Mouse (Mus musculus) forebrain, embryonic 16.5 days (tissue): Measurements from ENCODE around the gene Slc12a7. TPM values are rescaled to one million over a fixed set of nuclear protein-coding genes. Genes with fewer than 3 reads are reported as not detected.
"Not testable (repeated sequence)": the region's sequence is repeated elsewhere in the genome, so short reads cannot be mapped to it uniquely, and the experiment has no call there.

ENCODE experiments used
- ATAC-seq: fragments of 200-750 bp; cut with Nextera tagmentation; 2 replicates; pipeline ENCODE4 v1.8.0; 2017; ENCODE audit warnings: mild to moderate bottlenecking, moderate library complexity
- H3K27ac ChIP-seq: fragments of 300-500 bp; sonication (generic); 2 replicates; pipeline ENCODE4 v1.5.1; 2014; ENCODE audit warnings: low read length, control low read depth
- H3K27me3 ChIP-seq: fragments of 300-500 bp; sonication (generic); replicated peaks from 2 replicates; pipeline ENCODE4 v1.6.1; 2014; ENCODE audit warnings: low read length; ENCODE audit not compliant: control insufficient read depth, insufficient read depth
- H3K36me3 ChIP-seq: fragments of 300-500 bp; sonication (generic); 2 replicates; pipeline ENCODE4 v1.6.1; 2014; ENCODE audit not compliant: control insufficient read depth, insufficient read depth
- H3K4me1 ChIP-seq: fragments of 300-500 bp; sonication (generic); replicated peaks from 2 replicates; pipeline ENCODE4 v1.6.1; 2014; ENCODE audit warnings: low read length; ENCODE audit not compliant: control insufficient read depth, insufficient read depth
- H3K4me2 ChIP-seq: fragments of 300-500 bp; sonication (generic); 2 replicates; pipeline ENCODE4 v1.6.1; 2014; ENCODE audit warnings: mild to moderate bottlenecking, low read length, control low read depth
- H3K4me3 ChIP-seq: fragments of 300-500 bp; sonication (generic); replicated peaks from 2 replicates; pipeline ENCODE4 v1.5.1; 2014; ENCODE audit warnings: mild to moderate bottlenecking, low read length, control low read depth
- H3K9ac ChIP-seq: fragments of 300-500 bp; sonication (generic); replicated peaks from 2 replicates; pipeline ENCODE4 v1.6.1; 2014; ENCODE audit warnings: low read depth, low read length, control low read depth
- H3K9me3 ChIP-seq: fragments of 300-500 bp; sonication (generic); 2 replicates; pipeline ENCODE4 v1.6.1; 2016; ENCODE audit warnings: low read length; ENCODE audit not compliant: control insufficient read depth
- WGBS: fragments of 180-500 bp; shearing (Covaris S2); extraction: QIAGEN DNeasy Blood & Tissue Kit; methylation state at CpG from one replicate; pipeline ENCODE4 v1.1.7; 2014; 5-methylcytosine and 5-hydroxymethylcytosine counted together
- polyA plus RNA-seq: library from polyadenylated mRNA; unstranded; fragments of >200 nt; fragmentation: Nextera tagmentation; extraction: Ambion mirVana; gene quantifications from 2 replicates; pipeline ENCODE4 v1.2.1, GENCODE M21; 2015

Slc12a7 gene
- polyA plus RNA-seq, 1 experiment from 2014 or later = 13.5 TPM

- H3K9ac ChIP-seq = no peak overlapping the region
- H3K9me3 ChIP-seq = no peaks in the 10 kb centered on the region
- H3K4me3 ChIP-seq = no peak overlapping the region
- no peak for ATAC-seq
- H3K27me3 ChIP-seq = no peaks in the 10 kb centered on the region
- WGBS = 86% methylated on average over 3 of the region's 3 CpGs
- no peaks in the 10 kb centered on the region for H3K4me1 ChIP-seq
- no peak overlapping the region for H3K27ac ChIP-seq
- no peak overlapping the region for H3K4me2 ChIP-seq
- H3K36me3 ChIP-seq = no peaks in the 10 kb centered on the region
Measured at GRCm38 (mm10) chr13:73696529-73696928, 36.4 kb upstream of the Slc12a7 start.

GRCm38 (mm10) chr13:73699714-73700113 is 33.2 kb upstream of the Slc12a7 start:
- no peak overlapping the region for H3K4me2 ChIP-seq
- no peak for ATAC-seq
- no peak overlapping the region for H3K27ac ChIP-seq
- H3K4me1 ChIP-seq = no peaks in the 10 kb centered on the region
- no peak overlapping the region for H3K4me3 ChIP-seq
- H3K36me3 ChIP-seq = no peaks in the 10 kb centered on the region
- 95% methylated on average over 6 of the region's 6 CpGs for WGBS
- no peaks in the 10 kb centered on the region for H3K9me3 ChIP-seq
- no peaks in the 10 kb centered on the region for H3K27me3 ChIP-seq
- H3K9ac ChIP-seq = no peak overlapping the region

GRCm38 (mm10) chr13:73700554-73700953 is 32.3 kb upstream of the Slc12a7 start:
- no peaks in the 10 kb centered on the region for H3K9me3 ChIP-seq

GRCm38 (mm10) chr13:73701161-73701883 is 31.6 kb upstream of the Slc12a7 start:
- no peaks in the 10 kb centered on the region for H3K9me3 ChIP-seq
- ATAC-seq = no peak
- H3K4me1 ChIP-seq = no peaks in the 10 kb centered on the region
- H3K36me3 ChIP-seq = no peaks in the 10 kb centered on the region
- H3K4me2 ChIP-seq = no peak overlapping the region
- H3K27ac ChIP-seq = no peak overlapping the region
- no peak overlapping the region for H3K4me3 ChIP-seq
- 88% methylated on average over 9 of the region's 9 CpGs for WGBS
- no peaks in the 10 kb centered on the region for H3K27me3 ChIP-seq
- no peak overlapping the region for H3K9ac ChIP-seq

More at GRCm38 (mm10) chr13:73700554-73700953, 32.3 kb upstream of the Slc12a7 start:
- 91% methylated on average over 12 of the region's 12 CpGs for WGBS
- no peaks in the 10 kb centered on the region for H3K36me3 ChIP-seq
- H3K4me2 ChIP-seq = no peak overlapping the region
- no peaks in the 10 kb centered on the region for H3K4me1 ChIP-seq
- ATAC-seq = no peak
- no peak overlapping the region for H3K9ac ChIP-seq
- H3K27me3 ChIP-seq = no peaks in the 10 kb centered on the region
- H3K4me3 ChIP-seq = no peak overlapping the region
- no peak overlapping the region for H3K27ac ChIP-seq

GRCm38 (mm10) chr13:73702776-73703175 is 30.1 kb upstream of the Slc12a7 start:
- Histone ChIP-seq H3K9ac (no peak overlapping the region), H3K36me3 (no peaks in the 10 kb centered on the region), H3K9me3 (no peaks in the 10 kb centered on the region), H3K27ac (no peak overlapping the region), H3K4me2 (no peak overlapping the region), H3K4me1 (no peaks in the 10 kb centered on the region), H3K4me3 (no peak overlapping the region), H3K27me3 (no peaks in the 10 kb centered on the region)
- 91% methylated on average over 4 of the region's 4 CpGs for WGBS
- no peak for ATAC-seq

- not testable (repeated sequence) for H3K27ac ChIP-seq, H3K27me3 ChIP-seq, H3K4me3 ChIP-seq, H3K9me3 ChIP-seq, ATAC-seq, H3K4me1 ChIP-seq, H3K36me3 ChIP-seq, H3K9ac ChIP-seq, H3K4me2 ChIP-seq
- 89% methylated on average over 4 of the region's 4 CpGs for WGBS
Measured at GRCm38 (mm10) chr13:73703486-73703885, 29.4 kb upstream of the Slc12a7 start.

GRCm38 (mm10) chr13:73704694-73705325 is 28.1 kb upstream of the Slc12a7 start, which contains the start of gene Slc6a19:
Gene Slc6a19 (minus strand): TSS chr13:73704865.
- Histone ChIP-seq H3K27me3 (no peaks in the 10 kb centered on the region), H3K4me2 (no peak within 1 kb of the TSS), H3K36me3 (no peaks in the 10 kb centered on the region), H3K9ac (no peak within 1 kb of the TSS), H3K4me3 (no peak within 1 kb of the TSS), H3K4me1 (no peaks in the 10 kb centered on the region), H3K27ac (no peak within 1 kb of the TSS), H3K9me3 (no peaks in the 10 kb centered on the region)
- peak; percentile 57; the same call in 1 of the 2 replicates for ATAC-seq
- WGBS = 72% methylated on average over 7 of the region's 7 CpGs

GRCm38 (mm10) chr13:73709491-73709890 is 23.4 kb upstream of the Slc12a7 start:
- no peaks in the 10 kb centered on the region for H3K4me1 ChIP-seq
- WGBS = 83% methylated on average over 6 of the region's 6 CpGs
- no peak overlapping the region for H3K27ac ChIP-seq
- H3K36me3 ChIP-seq = no peaks in the 10 kb centered on the region
- no peak overlapping the region for H3K4me3 ChIP-seq
- no peak overlapping the region for H3K4me2 ChIP-seq
- ATAC-seq = no peak
- H3K27me3 ChIP-seq = no peaks in the 10 kb centered on the region
- no peaks in the 10 kb centered on the region for H3K9me3 ChIP-seq
- H3K9ac ChIP-seq = no peak overlapping the region

GRCm38 (mm10) chr13:73711221-73711620 is 21.7 kb upstream of the Slc12a7 start:
- ATAC-seq = no peak
- no peaks in the 10 kb centered on the region for H3K27me3 ChIP-seq
- H3K4me2 ChIP-seq = no peak overlapping the region
- no peak overlapping the region for H3K27ac ChIP-seq
- no peaks in the 10 kb centered on the region for H3K9me3 ChIP-seq
- WGBS = 94% methylated on average over 5 of the region's 5 CpGs
- H3K9ac ChIP-seq = no peak overlapping the region
- H3K4me3 ChIP-seq = no peak overlapping the region
- H3K4me1 ChIP-seq = no peaks in the 10 kb centered on the region
- H3K36me3 ChIP-seq = no peaks in the 10 kb centered on the region
